Mouse (Mus musculus): ENCODE data around the gene Gm17190.

DNA sequence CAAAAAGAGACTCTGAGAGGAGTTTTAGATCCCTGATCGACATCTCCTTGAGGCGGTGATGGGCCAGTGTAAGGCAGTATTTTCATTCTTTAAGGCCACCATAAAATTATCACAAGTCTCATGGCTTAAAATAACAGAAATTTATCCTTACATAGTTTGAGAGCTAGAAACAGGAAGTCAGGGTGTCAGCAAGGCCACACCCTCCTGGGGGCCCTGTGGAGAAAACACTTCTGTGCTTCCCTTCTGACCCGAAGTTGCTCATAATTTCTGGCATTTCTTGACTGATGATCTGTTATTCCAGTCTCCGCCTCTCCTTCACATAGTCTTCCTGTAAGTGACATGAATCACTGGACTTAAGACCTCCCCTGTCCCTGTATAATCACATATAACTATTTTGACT is 24.5 kb downstream of the Gm17190 start:
- TF ChIP-seq POLR2A (IDR thresholded peaks at IDR 0.05; ENCODE audit: low read depth, low read length) (no peak), POLR2AphosphoS2 (IDR thresholded peaks at IDR 0.05; ENCODE audit: low read depth, low read length) (no peak), ZC3H11A (IDR thresholded peaks at IDR 0.05; ENCODE audit: low read depth, low read length) (no peak)

Measured in CH12.LX (cell line).